Mouse (Mus musculus) A20 (cell line): ENCODE data around the gene Phc2.

Experiments used
- DNase-seq: peaks from one replicate; pipeline ENCODE4 v3.0.0-alpha.2; 2011; ENCODE audit warnings: low read depth, low spot score

Phc2 gene

GRCm38 (mm10) chr4:128691195-128691594, 36.7 kb downstream of the Phc2 start:
- DNase-seq, result no peak

- no peak for DNase-seq
Observed at GRCm38 (mm10) chr4:128692149-128692925, 37.8 kb downstream of the Phc2 start.

GRCm38 (mm10) chr4:128693207-128693606, 38.7 kb downstream of the Phc2 start:
- no peak for DNase-seq

GRCm38 (mm10) chr4:128694315-128694714, 39.8 kb downstream of the Phc2 start:
- no peak for DNase-seq

GRCm38 (mm10) chr4:128695149-128695548, 40.6 kb downstream of the Phc2 start:
- DNase-seq, result no peak

- no peak for DNase-seq
Observed at GRCm38 (mm10) chr4:128698011-128698861, 43.7 kb downstream of the Phc2 start.

GRCm38 (mm10) chr4:128699916-128700315, 45.4 kb downstream of the Phc2 start:
- no peak for DNase-seq

- DNase-seq, result peak; percentile 74
Observed at GRCm38 (mm10) chr4:128700543-128700942, 46.0 kb downstream of the Phc2 start.

GRCm38 (mm10) chr4:128705138-128705720, 50.7 kb downstream of the Phc2 start:
- no peak for DNase-seq

- DNase-seq, result no peak
Observed at GRCm38 (mm10) chr4:128706626-128707025, 52.1 kb downstream of the Phc2 start.

GRCm38 (mm10) chr4:128707384-128707783, 52.9 kb downstream of the Phc2 start:
- no peak for DNase-seq

GRCm38 (mm10) chr4:128709061-128709780, 54.7 kb downstream of the Phc2 start:
- no peak for DNase-seq

GRCm38 (mm10) chr4:128709781-128710166, 55.3 kb downstream of the Phc2 start:
- no peak for DNase-seq

- DNase-seq, result no peak
Observed at GRCm38 (mm10) chr4:128710286-128710685, 55.8 kb downstream of the Phc2 start.

GRCm38 (mm10) chr4:128710800-128711199, 56.3 kb downstream of the Phc2 start:
- DNase-seq, result no peak

- peak; percentile 96 for DNase-seq
Observed at GRCm38 (mm10) chr4:128711455-128712135, 57.1 kb downstream of the Phc2 start.

GRCm38 (mm10) chr4:128712136-128712655, 57.7 kb downstream of the Phc2 start:
- no peak for DNase-seq

- no peak for DNase-seq
Observed at GRCm38 (mm10) chr4:128712941-128713340, 58.4 kb downstream of the Phc2 start.

GRCm38 (mm10) chr4:128715241-128716204, 61.0 kb downstream of the Phc2 start:
- peak; percentile 21 for DNase-seq

GRCm38 (mm10) chr4:128716279-128716678, 61.8 kb downstream of the Phc2 start:
- no peak for DNase-seq
